Mouse (Mus musculus) adipocyte (in vitro differentiated cells): Measurements from ENCODE around the gene Chpt1.

Experiments used
- DNase-seq: peaks from one replicate; pipeline ENCODE4 v3.0.0-alpha.2; 2016; ENCODE audit warnings: low spot score

Gene Chpt1

DNA sequence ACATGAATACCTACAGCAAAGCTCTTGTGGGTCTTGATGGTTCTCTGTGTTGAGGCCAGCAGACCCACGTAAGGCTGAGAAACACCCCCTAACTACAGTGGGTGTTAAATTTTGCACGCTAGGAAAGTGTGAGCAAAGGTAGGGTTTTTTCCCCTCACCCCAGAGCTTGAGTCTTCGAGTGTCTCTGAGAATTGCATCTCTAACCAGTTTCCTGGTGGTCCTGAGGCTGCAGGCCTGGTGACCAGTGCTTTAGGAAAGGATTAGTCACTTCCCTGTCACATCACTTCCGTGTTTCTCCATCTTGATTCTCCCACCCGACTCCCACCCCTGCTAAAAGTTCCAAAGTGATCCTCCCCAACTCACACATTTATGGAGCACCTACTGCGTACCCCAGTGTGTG lies 99.7 kb downstream of the Chpt1 start:
- DNase-seq, result no peak

DNA sequence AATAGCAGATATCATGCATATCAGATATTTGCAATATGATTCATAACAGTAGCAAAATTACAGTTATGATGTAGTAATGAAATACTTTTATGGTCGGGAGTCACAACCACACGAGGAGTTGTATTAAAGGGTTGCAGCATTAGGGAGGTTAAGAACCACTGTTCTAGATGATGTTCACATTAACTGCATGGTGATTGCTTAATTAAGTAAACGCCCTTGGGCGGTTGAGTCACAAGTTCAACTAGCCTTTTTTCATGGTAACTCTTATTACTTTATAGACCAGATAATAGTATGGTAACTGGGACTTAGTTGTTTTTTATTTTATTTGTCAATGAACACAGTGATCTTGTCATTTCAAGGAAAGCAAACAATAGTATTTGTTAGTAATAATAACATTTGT lies 100.9 kb downstream of the Chpt1 start:
- no peak for DNase-seq
